Mouse (Mus musculus): ENCODE measurements around the gene Prr36.

- no peak for TF ChIP-seq CTCF (IDR thresholded peaks at IDR 0.05; ENCODE audit: borderline replicate concordance, control insufficient read depth, extremely low read depth, insufficient read depth, low read length, poor library complexity)
- no peak for TF ChIP-seq POLR2A (IDR thresholded peaks at IDR 0.05; ENCODE audit: control insufficient read depth, extremely low read depth, insufficient read depth, low read length, poor library complexity)
These were observed 36.7 kb upstream of the Prr36 start for GRCm38 (mm10) chr8:4254001-4254400.
